ENCODE assay signal across 8 mouse cellular contexts in the genomic region with DNA sequence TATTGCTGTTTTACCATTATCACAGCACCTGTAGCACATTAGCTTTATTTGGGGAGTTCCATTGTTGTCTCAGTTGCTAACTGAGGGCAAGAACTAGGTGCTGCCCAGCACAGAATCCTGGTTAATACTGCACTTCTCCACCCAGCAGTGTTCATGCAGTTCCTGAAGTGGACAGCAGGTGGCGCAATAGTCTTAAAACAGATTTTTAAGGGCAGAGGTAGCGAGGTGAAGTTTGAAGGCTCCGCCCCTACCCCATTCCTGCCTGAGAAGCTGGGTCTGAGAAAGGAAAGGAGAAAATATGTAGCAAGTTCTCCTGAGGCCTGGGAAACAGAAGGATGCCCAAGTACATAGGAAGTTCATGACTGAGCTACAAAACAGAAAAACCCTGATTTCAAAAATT. TPM values are rescaled to one million over a fixed set of nuclear protein-coding genes. Genes with fewer than 3 reads are reported as not detected.
A peak's percentile ranks its signal among the peaks of the same experiment; 100 is the strongest.
DNase-seq lines count a peak whose midpoint lies in the region; ATAC-seq and TF ChIP-seq lines count a peak whose summit lies in the region.

No protein-coding gene starts in this region.

- H3K9me3 ChIP-seq in liver, embryonic 11.5 days (ENCODE audit: control insufficient read depth, low read length), result peaks cover 2% of the 10 kb centered on the region; the same call in 1 of the 2 replicates
- no peaks in the 10 kb centered on the region for H3K9me3 ChIP-seq in neural tube, embryonic 13.5 days

- 0 out of 2 replicates have a peak, but pooled peaks have one; percentile 23 for ATAC-seq in liver, embryonic 11.5 days (replicated peaks; ENCODE audit: low FRiP score)
- ATAC-seq in neural tube, embryonic 13.5 days (ENCODE audit: low read depth), result peak; percentile 44; the same call in 1 of the 2 replicates

- no peak overlapping the region for H3K27ac ChIP-seq in gastrocnemius, adult 2 months
- no peak overlapping the region for H3K27ac ChIP-seq in liver, embryonic 11.5 days (ENCODE audit: low read depth, low read length)
- H3K27ac ChIP-seq in neural tube, embryonic 13.5 days (replicated peaks), result no peak overlapping the region

- WGBS in liver, embryonic 11.5 days, result 3% methylated on average over 3 of the region's 3 CpGs
- 4% methylated on average over 3 of the region's 3 CpGs for WGBS in neural tube, embryonic 13.5 days

- DNase-seq in 416B (ENCODE audit: low read depth), result peak; percentile 85
- peak; percentile 70 for DNase-seq in T-cell, adult 2 months (ENCODE audit: low spot score)
- peak; percentile 96 to 99 for DNase-seq in cerebellum, postnatal 14 days
- peak; percentile 87 for DNase-seq in gastrocnemius, adult 2 months
- peak; percentile 82 to 95 for DNase-seq in kidney, adult 8-10 months
- peak; percentile 76 for DNase-seq in liver, embryonic 11.5 days (ENCODE audit: low spot score)
- peak; percentile 95 for DNase-seq in testis, postnatal 10 days (ENCODE audit: low spot score)

- no peak overlapping the region for H3K4me2 ChIP-seq in liver, embryonic 11.5 days
- no peak overlapping the region for H3K4me2 ChIP-seq in neural tube, embryonic 13.5 days

- peaks cover 15% of the 10 kb centered on the region for H3K4me1 ChIP-seq in liver, embryonic 11.5 days (replicated peaks; ENCODE audit: control insufficient read depth, insufficient read depth, low read length)
- H3K4me1 ChIP-seq in neural tube, embryonic 13.5 days (replicated peaks), result peaks cover 21% of the 10 kb centered on the region

- no peak overlapping the region for H3K9ac ChIP-seq in liver, embryonic 11.5 days (ENCODE audit: low read depth, low read length)
- no peak overlapping the region for H3K9ac ChIP-seq in neural tube, embryonic 13.5 days

- intact Hi-C loops in gastrocnemius, adult 2 months (cut with DNase I), result loop anchor here (1.0 to 10.0 kb wide), 6 partner anchors 35 to 450 kb away; a partner anchor contains a TSS

- TF ChIP-seq CTCF in gastrocnemius, adult 2 months (IDR thresholded peaks at IDR 0.05), result peak; percentile 97

- H3K4me3 ChIP-seq in gastrocnemius, adult 2 months, result no peak overlapping the region
- H3K4me3 ChIP-seq in liver, embryonic 11.5 days (ENCODE audit: low read depth, low read length), result no peak overlapping the region
- no peak overlapping the region for H3K4me3 ChIP-seq in neural tube, embryonic 13.5 days

- H3K27me3 ChIP-seq in liver, embryonic 11.5 days (replicated peaks; ENCODE audit: control insufficient read depth, insufficient read depth, low read length), result no peaks in the 10 kb centered on the region; the same call in 1 of the 2 replicates
- no peaks in the 10 kb centered on the region for H3K27me3 ChIP-seq in neural tube, embryonic 13.5 days

- H3K36me3 ChIP-seq in liver, embryonic 11.5 days (ENCODE audit: control insufficient read depth, insufficient read depth, low read length), result 0 out of 2 replicates have a peak, but pooled peaks cover 3% of the 10 kb centered on the region
- H3K36me3 ChIP-seq in neural tube, embryonic 13.5 days, result no peaks in the 10 kb centered on the region

RNA-seq across cellular contexts. Expression of a gene that starts 11.9 kb away (rescaled TPM):
- total RNA-seq in gastrocnemius, adult 2 months (2021), result 10 to 100 TPM; 33.7 to 37.5 TPM
- 81.4 and 85.9 TPM in 2 replicates for polyA plus RNA-seq in liver, embryonic 11.5 days (2014; fragmentation: Nextera tagmentation; extraction: Ambion mirVana)
- 35.7 and 38.8 TPM in 2 replicates for polyA plus RNA-seq in neural tube, embryonic 13.5 days (2015; fragmentation: Nextera tagmentation; extraction: Ambion mirVana)

RNA-seq across cellular contexts. Expression of a gene that starts 36.8 kb away (rescaled TPM):
- total RNA-seq in gastrocnemius, adult 2 months (2021), result 1 to 10 TPM; 2.2 to 6.6 TPM
- polyA plus RNA-seq in liver, embryonic 11.5 days (2014; fragmentation: Nextera tagmentation; extraction: Ambion mirVana), result 5.7 and 6.1 TPM in 2 replicates
- polyA plus RNA-seq in neural tube, embryonic 13.5 days (2015; fragmentation: Nextera tagmentation; extraction: Ambion mirVana), result 3.3 and 3.7 TPM in 2 replicates

RNA-seq across cellular contexts. Expression of a gene that starts 42.0 kb away (rescaled TPM):
- total RNA-seq in gastrocnemius, adult 2 months (2021), result not detected
- polyA plus RNA-seq in liver, embryonic 11.5 days (2014; fragmentation: Nextera tagmentation; extraction: Ambion mirVana), result 3.7 and 4.8 TPM in 2 replicates
- polyA plus RNA-seq in neural tube, embryonic 13.5 days (2015; fragmentation: Nextera tagmentation; extraction: Ambion mirVana), result 0.22 TPM in 1 of 2 replicates, not detected in the other

RNA-seq across cellular contexts. Expression of a gene that starts 55.4 kb away (rescaled TPM):
- total RNA-seq in gastrocnemius, adult 2 months (2021), result under 1 TPM; 0.51 to 0.92 TPM
- 461 and 501 TPM in 2 replicates for polyA plus RNA-seq in liver, embryonic 11.5 days (2014; fragmentation: Nextera tagmentation; extraction: Ambion mirVana)
- polyA plus RNA-seq in neural tube, embryonic 13.5 days (2015; fragmentation: Nextera tagmentation; extraction: Ambion mirVana), result 289 and 336 TPM in 2 replicates
